Mouse (Mus musculus) adrenal gland, postnatal 25 days (tissue): ENCODE results near the gene Bcorl1. TPM values are rescaled to one million over a fixed set of nuclear protein-coding genes. Genes with fewer than 3 reads are reported as not detected.

Source experiments
- DNase-seq: peaks from one replicate; pipeline ENCODE4 v3.0.0; 2021; ENCODE audit warnings: mixed read lengths
- long read RNA-seq: library from polyadenylated mRNA; stranded (forward); transcript quantifications from one replicate; pipeline ENCODE4 v2.0.0, GENCODE M21; 2021
- total RNA-seq: library from RNA; stranded (reverse); gene quantifications from 2 replicates; pipeline ENCODE4 v1.2.3, GENCODE M21; 2021

Bcorl1 gene
- total RNA-seq, result 14.1 and 16.9 TPM in 2 replicates
- long read RNA-seq, partial matches to known transcripts, result 3 of 5 reads
- long read RNA-seq, other reads (novel, unspliced or antisense), result 2 of 5 reads

DNA sequence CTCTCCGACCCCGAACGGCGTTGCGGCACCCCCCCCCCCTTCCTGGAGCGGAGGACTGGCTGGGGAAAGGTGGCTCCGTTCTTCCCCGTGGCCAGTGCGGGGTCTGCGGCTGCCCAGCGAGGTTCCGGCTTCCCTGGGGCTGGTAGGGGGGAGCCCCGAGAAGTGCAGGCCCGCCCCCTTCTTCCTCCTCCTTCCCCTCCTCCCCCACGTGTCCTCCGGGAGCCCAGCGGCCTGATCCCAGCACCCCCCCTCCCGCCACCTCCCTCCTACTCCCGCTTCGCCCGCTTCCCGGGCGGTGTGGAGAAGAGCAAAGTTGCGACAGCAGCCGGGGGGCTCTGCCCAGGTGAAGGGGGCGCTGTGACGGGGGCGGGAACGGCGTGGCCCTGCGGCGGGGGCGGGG lies at the start of gene Bcorl1:
Gene Bcorl1, plus strand, starts transcription at position 218 of the 400 bp plus-strand sequence.
- DNase-seq, result peak; percentile 63

- DNase-seq, result no peak
Observed at GRCm38 (mm10) chrX:48291413-48291812, 49.7 kb upstream of the Bcorl1 start.

DNA sequence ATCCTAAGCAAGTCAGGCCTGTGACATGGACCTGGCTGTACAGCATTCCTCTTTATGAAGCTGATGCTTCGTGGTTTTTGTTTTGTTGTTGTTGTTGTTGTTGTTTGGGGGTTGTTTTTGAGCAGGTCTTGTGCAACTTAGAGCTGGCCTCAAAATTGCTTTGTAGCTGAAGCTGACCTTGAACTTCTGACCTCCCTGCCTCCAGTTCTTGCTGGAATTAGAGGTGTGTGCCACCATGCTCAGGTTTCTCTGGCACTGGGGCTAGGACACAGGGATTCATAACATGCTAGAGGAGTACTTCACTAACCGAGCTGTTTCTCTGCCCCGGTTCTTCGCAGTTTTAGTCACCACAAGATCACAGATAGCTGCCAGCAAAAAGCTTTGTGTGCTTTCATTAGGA lies 35.8 kb upstream of the Bcorl1 start:
- DNase-seq, result no peak

DNA sequence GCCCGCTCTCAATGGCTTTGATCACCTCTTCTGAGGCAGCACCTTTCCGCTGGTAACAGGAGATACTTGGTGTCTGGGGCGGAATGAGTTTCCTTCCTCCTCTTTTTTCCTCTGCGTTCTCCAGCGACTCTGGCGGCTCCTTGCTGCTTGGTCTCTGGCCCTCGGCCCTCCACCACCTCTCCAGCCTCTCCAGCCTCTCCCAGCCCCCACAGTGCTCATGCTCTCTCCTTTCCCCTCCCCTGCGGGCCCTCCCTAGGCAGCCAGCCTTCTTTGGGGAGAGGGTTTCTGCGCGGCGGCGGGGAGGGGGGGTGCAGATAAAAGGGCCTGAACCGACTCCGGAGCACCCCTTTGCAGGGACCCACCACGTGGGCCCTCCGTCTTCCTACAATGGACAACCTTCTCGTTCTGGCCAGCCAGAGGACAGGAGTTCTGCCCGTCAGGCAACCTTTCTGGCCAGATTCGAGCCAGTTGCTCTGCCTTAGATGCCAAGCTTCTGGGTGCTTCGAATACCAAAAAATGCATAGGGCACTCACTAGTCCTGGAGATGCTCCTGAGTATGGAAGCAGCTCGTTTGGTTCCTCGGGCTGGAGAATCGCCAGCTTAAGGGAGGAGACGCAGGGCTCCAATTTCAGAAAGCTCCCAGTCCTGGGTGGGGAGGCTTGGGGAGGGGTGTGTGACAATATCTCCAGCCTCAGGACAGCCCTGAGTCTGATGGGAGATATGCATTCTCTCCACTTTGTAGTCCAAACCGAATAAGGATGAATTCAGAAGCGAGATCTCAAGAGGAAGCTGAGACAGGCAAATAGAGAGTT lies 30.2 kb upstream of the Bcorl1 start:
- no peak for DNase-seq

- no peak for DNase-seq
Observed at GRCm38 (mm10) chrX:48311727-48312126, 29.4 kb upstream of the Bcorl1 start.

- peak; percentile 85 for DNase-seq
Observed at GRCm38 (mm10) chrX:48314530-48315079, 26.6 kb upstream of the Bcorl1 start.

- DNase-seq, result no peak
Observed at GRCm38 (mm10) chrX:48317444-48317843, 23.7 kb upstream of the Bcorl1 start.

DNA sequence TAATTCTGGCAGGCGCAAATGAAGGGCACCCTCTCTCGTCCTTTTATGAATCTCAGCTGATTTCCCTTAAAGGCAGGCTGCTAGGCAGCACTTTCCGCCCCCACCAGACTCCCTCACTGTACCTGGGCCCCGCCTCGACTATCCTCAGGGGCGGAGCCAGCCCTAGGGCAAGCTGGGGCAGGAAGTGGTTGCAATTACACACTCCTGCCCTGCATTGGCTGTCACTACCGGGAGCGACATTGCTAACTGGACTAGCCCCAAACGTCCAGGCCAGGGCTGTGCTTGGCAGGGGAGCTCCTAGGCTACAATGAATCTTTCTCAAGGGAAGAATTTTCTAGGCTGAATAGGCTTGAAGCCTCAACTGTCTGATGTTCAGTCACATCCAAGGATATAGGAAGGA lies 23.0 kb upstream of the Bcorl1 start:
- no peak for DNase-seq

DNA sequence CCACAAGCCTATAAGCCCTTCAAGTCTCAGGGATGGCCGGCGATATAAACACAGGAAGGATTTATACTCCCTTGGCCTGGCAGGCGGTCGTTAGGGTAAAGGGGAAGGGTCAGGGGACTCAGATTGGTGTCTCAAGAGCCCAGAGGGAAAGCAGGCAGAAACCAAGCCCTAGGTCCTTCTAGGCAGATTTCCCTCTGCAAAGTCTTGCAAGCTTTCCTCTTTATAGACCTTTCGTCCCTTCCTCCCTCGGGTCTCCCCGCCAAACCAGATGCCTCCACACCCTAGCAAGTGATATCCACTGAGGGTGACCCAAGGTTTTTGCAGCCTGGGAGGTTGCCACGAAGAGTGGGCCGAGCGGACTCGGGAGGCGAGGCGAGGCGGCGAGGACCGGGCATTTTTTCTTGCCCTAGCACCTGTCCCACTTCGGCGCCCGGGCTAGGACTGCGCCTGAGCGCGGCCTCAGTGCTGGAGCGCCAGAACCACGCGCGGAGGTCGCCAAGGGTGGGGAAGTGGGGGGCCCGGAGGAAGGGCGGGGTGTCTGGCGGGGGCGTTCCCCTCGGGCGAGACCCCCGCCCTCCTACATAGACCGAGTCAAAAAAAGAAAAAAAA lies 613 bp upstream of the Bcorl1 start:
- DNase-seq, result peak; percentile 10

DNA sequence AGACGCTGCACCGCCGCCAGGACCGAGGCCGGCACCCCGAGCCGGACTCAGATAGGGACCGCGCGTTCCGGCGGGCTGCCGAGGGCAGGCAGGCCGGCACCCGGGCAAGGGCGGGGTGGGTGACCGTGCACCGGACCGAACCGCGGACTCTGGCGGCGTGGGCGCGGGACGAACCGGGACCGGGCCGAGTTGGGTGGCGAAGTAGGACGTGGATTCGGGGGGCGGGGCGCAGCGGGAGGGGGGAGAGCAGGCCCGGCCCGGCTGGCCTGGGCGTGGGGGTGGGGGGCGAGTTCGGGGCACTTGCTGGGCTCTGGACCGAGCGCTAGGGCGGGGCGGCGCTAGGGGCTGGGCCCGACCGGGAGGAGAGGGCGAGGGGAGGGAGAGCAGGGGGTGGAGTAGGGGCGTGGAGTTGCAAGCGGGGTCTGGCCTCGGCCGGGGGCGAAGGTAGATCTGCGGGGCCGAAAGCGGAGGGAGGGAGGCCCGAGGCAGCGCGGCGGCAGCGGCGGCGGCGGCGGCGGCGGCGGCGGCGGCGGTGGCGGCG lies 533 bp downstream of the Bcorl1 start:
- DNase-seq, result peak; percentile 69

- DNase-seq, result no peak
Observed at GRCm38 (mm10) chrX:48342731-48343130, 1.6 kb downstream of the Bcorl1 start.

DNA sequence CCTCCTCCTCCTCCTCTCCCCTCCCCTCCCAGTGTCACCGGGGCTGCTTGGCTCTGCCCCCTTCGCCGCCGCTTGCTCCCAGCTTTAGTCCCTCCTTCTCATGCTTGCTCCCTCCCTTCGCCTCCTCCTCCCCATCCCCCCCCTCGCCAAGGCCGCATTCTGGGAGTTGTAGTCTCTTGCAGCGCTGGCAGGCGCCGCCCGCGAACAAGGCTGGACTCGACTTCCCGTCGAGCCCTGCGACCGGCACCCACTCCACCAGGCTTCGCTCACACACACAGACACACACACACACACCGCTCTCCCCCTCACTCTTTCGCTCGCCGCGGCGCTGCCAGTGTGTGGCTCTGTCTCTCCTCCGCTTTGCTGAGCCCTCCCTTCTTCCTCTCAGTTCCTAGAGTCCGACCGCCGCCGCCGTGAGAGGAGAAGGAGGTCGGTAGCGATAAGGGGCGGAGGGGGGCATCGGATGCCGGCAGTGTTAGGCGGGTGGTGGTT lies 2.3 kb downstream of the Bcorl1 start:
- peak; percentile 89 for DNase-seq

DNA sequence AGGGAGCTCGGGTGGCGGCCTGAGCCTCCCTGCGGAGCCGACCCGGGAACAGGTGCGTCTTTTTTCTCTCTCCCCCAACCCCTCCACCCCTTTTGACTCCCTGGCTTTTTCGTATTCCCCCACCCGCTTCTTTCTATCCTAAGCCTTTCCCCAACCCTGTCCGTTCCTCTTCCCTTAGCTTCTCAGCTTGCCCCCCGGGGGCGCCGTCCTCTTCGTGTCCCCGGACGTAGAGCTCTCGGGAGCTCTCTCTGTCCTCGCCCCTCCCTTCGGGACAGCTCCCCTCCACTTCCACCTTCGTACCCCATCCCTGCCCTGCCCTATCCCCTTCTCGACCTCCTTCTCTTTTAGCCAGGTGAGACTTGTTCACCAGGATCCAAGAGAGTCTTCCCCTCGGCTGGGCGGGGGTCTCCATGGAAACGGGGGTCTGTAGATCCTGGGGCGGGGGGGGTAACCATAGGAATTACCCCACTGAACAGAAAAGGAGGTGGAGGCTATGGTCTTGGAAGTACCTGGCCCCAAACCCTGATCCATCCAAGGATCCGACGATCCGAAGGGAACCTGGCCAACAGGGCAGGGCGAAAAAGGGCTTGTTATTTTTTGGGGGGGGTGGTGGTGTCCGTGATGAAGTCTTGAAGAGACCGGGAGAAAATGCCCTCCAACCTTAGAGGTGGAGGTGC lies 2.9 kb downstream of the Bcorl1 start:
- no peak for DNase-seq

GRCm38 (mm10) chrX:48344643-48345384 lies 3.7 kb downstream of the Bcorl1 start:
- DNase-seq, result peak; percentile 5

DNA sequence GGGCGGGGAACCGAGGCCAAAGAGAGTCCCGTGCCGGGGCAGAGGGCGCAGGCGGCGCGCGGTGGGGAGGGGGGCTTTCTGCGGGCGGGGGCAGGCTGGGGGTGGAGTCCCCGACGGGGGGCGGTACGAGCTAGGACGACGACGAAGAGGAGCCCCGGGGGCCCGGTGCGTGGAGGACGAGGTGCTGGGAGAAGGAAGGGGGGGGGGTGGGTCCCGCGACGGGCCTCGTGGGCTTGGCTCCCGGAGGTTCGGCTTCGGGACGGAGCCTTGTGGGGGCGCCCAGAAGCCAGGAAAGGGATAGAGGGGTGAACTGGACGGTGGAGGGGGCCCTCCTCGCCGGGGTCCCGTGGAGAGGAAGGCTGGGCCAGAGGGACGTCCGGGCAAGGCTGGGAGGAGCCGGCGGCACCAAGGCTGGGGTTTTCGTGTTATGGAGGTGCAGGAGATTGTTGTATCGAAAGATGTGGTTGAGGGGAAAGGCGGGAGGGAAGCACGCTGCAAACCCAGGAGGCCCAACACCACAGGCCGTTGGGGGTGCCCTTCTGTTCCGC lies 4.3 kb downstream of the Bcorl1 start:
- peak; percentile 32 for DNase-seq

DNA sequence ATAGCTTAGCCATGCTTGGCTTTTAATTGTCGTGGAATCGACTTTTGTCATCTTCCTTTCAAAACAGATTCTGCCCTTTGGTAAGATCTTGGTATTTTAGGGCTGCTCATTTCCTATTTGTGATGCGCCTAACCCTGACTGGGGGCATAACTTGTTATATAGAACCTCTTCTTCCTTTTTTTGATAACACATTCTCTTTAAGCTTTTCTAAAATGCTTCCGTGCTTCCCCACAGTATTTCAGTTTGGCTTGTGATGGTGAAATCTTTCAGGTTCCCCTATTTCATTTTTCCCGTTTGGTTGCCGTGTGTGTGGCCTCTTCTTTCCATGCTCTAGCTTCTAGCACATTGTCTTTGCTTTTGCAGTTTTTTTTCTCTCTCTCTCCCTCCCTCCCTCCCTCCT lies 14.2 kb downstream of the Bcorl1 start:
- DNase-seq, result no peak

DNA sequence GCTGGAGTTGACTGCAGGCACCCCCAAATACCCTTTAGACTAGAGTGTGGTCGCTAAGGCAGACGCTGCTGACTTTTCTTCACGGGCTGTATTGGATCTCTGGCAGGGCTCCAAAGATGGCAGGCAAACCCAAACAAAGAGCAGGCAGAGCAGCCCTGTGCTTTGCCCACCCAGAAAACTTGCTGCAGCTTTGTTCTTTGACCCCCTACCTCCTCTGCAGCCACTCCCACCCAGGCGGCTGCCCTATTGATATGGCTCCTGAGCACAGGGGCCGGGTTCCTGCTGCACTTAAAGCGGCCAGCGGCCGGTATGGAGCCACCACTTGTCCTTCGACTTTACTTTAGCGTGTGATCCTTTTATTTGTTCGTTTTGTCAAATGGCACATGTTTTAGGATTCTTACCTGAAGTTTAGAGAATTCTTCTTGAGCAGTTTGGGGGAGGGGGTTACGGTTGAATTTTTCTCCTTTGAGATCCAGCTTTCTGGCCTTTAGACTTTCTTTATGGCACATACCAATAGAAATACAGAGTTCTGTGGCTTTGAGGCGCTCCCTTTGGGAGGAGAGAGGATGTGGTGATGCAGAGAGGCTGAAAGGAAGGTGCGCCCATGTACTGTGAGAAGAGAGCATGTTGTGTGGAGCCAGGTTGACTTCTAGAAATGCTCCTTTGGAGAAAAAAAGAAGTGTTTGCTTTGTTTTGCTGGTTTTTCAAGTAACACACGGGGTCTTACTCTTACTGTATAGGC lies 24.8 kb downstream of the Bcorl1 start:
- DNase-seq, result no peak

- peak; percentile 8 for DNase-seq
Observed at GRCm38 (mm10) chrX:48367841-48368240, 26.7 kb downstream of the Bcorl1 start.

DNA sequence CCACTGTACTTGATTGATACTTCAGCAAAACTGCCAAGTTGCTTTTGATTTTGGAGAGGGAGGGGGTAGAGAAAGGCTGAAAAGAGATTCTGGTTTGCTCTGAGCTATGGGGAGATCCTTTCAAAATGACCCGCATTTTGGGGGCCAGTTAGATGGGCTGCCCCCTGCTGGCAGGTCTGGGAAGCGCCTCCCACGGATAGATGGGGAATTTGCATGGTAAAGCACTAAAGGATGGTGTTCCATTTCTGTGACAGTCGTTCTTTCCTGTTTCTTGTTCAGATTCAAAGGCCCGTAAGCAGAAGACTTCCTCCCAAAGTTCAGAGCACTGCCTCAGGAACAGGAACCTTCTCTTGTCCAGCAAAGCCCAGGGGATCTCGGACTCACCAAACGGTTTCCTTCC lies 42.5 kb downstream of the Bcorl1 start:
- peak; percentile 51 for DNase-seq

- no peak for DNase-seq
Observed at GRCm38 (mm10) chrX:48385927-48386326, 44.8 kb downstream of the Bcorl1 start.

- DNase-seq, result no peak
Observed at GRCm38 (mm10) chrX:48389380-48389779, 48.2 kb downstream of the Bcorl1 start.
